Mouse (Mus musculus): ENCODE results near the gene Pitpnc1. TPM values are rescaled to one million over a fixed set of nuclear protein-coding genes. Genes with fewer than 3 reads are reported as not detected.

Gene Pitpnc1
- polyA plus RNA-seq, 1 experiment = 26.6 TPM

DNA sequence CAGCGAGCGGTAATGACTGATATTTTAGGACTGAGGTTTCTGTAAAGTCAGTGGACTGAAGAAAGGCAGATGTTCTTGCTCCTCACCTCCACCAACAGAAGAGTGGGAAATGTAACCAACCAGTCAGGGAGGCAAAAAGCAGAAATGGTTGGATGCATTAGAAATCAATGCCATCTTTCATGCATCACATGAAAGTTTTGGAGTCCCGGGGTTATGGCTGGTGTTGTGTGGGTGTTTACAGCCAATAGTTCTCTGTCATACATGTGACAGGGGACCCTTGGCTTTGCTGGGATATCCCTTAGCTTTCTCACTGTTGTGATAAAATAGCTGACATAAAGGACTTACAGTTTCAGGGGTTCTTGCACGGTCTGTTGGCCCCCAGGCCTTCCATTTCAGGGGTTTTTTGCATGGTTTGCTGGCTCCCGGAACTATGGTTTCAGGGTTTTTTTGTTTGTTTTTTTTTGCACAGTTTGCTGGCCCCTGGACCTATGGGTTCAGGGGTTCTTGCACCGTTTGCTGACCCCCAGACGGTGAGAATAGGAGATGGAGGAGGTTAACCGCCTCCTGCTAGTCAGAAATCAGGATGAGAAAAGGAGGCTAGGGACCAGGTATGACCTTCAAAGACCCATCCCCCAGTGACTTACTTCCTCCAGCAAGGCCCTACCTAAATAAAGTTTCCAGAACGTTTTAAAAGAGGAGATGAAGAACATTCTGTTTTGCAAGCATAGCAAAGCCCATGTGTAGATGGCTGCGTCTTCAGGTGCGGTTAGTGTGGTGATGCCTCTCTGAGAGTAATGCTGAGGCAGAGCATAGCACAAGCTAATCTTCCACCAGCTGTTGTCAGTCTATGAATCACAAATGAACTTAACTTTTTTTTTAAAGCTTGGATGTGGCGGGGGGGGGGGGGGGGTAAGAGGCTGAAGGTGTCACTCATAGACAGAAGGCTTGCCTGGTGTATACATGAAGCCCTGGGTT lies 27.1 kb downstream of the Pitpnc1 start:
- DNase-seq (ENCODE audit: extremely low spot score in 1 of 2, low spot score in 1 of 2) = no peak

- no peak for DNase-seq (ENCODE audit: extremely low spot score in 1 of 2, low spot score in 1 of 2)
Measured at GRCm38 (mm10) chr11:107441050-107441449, 29.4 kb downstream of the Pitpnc1 start.

DNA sequence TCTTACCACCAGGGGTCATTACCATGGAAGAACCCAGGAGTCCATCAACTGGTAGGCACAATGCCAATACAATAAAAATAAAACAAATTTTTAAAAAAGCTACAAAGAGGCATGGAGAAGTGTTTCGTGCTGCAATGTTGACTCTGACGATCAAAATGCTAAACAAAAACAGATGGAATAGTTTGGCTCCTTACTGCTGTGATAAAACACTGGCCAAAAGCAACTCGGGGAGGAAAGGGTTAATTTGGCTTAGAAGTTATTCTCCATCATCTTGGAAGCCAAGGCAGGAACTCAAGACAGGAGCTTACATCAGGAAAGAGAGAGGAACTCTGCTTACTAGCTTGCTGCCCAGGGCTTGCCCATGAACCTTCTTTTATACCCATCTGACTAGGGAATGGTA lies 32.4 kb downstream of the Pitpnc1 start:
- DNase-seq (ENCODE audit: extremely low spot score in 1 of 2, low spot score in 1 of 2) = no peak

GRCm38 (mm10) chr11:107437723-107438122 lies 32.8 kb downstream of the Pitpnc1 start:
- no peak for DNase-seq (ENCODE audit: extremely low spot score in 1 of 2, low spot score in 1 of 2)

- DNase-seq (ENCODE audit: extremely low spot score in 1 of 2, low spot score in 1 of 2) = no peak
Measured at GRCm38 (mm10) chr11:107435776-107436449, 34.6 kb downstream of the Pitpnc1 start.

- DNase-seq (ENCODE audit: extremely low spot score in 1 of 2, low spot score in 1 of 2) = no peak
Measured at GRCm38 (mm10) chr11:107431197-107431965, 39.1 kb downstream of the Pitpnc1 start.

DNA sequence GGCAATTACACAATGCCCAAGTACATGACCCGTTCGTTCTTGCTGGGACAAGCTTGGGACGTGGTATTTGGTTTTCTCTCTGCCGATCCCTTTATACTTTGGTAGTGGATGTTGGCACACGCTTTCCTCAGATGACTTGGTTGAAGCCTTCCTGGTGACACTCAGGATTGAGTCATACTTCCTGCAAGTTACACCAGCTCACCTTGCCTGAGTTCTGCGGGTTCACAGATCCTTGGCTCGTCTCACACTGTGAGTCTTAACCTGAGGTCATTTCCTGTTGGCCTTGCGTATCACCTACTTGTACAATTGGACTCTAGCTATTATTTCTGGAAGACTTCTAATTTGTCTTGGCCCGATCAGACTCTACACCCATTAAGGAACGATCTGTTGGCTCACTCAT lies 42.5 kb downstream of the Pitpnc1 start:
- DNase-seq (ENCODE audit: extremely low spot score in 1 of 2, low spot score in 1 of 2) = no peak

GRCm38 (mm10) chr11:107424176-107424575 lies 46.3 kb downstream of the Pitpnc1 start:
- peak in 1 of 2 experiments; percentile 20 for DNase-seq (ENCODE audit: extremely low spot score in 1 of 2, low spot score in 1 of 2)

- DNase-seq (ENCODE audit: extremely low spot score in 1 of 2, low spot score in 1 of 2) = peak in 1 of 2 experiments; percentile 15
Measured at GRCm38 (mm10) chr11:107422356-107422754, 48.1 kb downstream of the Pitpnc1 start.

DNA sequence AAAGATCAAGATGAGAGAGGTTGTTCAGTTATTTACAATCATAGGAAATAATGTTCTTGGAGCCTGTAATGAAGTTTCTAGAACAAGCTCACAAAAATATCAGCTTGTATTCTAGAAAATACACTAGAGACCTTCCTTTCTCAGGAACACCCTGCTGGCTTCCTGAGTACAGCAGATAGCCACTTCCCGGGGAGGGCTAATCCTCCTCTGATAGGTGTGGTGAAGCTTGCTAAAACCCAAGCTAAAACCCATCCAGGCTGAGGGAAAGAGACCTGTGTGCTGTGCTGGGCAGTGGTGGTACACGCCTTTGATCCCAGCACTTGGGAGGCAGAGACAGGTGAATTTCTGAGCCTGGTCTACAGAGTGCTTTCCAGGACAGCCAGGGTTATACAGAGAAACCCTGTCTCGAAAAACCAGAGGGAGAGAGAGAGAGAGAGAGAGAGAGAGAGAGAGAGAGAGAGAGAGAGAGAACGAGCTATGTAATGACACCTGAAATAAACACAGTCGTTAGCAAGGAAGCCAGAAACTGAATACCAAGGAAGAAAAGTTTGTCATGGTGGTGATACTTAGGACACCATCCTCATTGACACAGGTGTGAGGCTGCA lies 48.6 kb downstream of the Pitpnc1 start:
- DNase-seq (ENCODE audit: extremely low spot score in 1 of 2, low spot score in 1 of 2) = no peak

GRCm38 (mm10) chr11:107419925-107420324 lies 50.6 kb downstream of the Pitpnc1 start:
- DNase-seq (ENCODE audit: extremely low spot score in 1 of 2, low spot score in 1 of 2) = no peak

DNA sequence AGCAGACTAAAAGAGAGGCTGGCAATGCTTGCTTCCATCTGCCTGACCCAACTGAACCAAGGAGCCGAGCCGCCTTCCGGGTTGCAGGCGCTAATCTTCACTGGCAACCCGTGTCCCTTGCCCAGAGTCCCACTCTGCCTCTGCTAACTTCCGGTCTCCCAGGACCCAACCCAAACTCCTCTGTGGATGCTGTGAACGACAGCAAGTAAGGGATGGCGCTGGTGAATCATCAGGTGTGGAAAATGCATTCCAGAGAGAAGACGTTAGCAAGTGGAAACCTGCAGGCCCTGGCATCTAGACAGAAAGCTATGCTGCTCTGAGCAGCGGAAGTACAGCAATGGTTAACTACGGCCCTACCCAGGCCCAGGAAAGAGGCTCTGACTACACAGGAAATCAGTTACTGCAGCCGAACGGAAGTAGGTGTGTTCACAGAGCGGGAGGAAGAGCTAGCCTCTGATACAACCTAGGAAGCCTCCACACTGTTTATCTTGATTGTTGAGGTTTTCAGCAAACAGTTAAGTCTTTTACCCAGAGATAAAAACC lies 53.4 kb downstream of the Pitpnc1 start:
- peak in 1 of 2 experiments; percentile 19 for DNase-seq (ENCODE audit: extremely low spot score in 1 of 2, low spot score in 1 of 2)

GRCm38 (mm10) chr11:107416561-107416926 lies 54.0 kb downstream of the Pitpnc1 start:
- peak in 1 of 2 experiments; percentile 56 for DNase-seq (ENCODE audit: extremely low spot score in 1 of 2, low spot score in 1 of 2)

GRCm38 (mm10) chr11:107415901-107416560 lies 54.5 kb downstream of the Pitpnc1 start:
- DNase-seq (ENCODE audit: extremely low spot score in 1 of 2, low spot score in 1 of 2) = no peak

- DNase-seq (ENCODE audit: extremely low spot score in 1 of 2, low spot score in 1 of 2) = no peak
Measured at GRCm38 (mm10) chr11:107414996-107415747, 55.3 kb downstream of the Pitpnc1 start.

DNA sequence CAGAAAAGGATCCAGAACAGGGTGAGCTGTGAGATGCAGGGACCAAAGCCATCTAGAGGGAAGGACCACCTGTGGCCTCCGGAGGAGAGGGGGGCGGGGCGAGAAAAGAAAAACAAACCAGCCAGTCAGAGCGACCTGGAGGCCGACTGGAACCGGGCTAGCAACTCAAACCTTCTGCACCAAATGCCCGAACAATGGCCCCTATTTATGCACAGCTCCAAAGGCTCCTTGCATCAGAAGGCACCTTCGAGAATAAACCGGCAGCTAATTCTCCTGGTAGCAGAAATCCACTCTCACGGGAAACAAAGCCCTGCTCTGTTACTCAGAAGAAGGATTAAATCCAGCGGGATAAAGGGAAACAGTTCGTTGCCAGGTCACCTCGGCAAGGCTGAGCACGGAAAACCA lies 57.2 kb downstream of the Pitpnc1 start:
- peak in 1 of 2 experiments; percentile 54 for DNase-seq (ENCODE audit: extremely low spot score in 1 of 2, low spot score in 1 of 2)

DNA sequence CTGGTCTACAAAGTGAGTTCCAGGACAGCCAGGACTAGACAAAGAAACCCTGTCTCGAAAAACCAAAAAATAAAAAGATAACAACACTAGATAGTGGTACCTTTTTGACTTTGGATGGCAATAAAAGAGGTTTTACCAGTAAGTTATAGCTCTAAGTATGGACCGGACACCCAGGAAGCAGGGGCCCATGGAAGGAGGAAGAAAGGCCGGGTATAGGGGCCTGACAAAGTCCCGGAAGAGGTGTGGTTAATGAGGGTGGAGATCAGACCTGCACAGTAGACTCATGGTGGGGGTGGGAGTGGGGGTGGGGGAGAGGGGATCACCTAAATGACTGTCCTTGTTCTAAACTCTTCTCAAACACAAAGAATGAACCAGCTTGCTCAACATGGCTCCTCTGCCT lies 58.4 kb downstream of the Pitpnc1 start:
- no peak for DNase-seq (ENCODE audit: extremely low spot score in 1 of 2, low spot score in 1 of 2)

DNA sequence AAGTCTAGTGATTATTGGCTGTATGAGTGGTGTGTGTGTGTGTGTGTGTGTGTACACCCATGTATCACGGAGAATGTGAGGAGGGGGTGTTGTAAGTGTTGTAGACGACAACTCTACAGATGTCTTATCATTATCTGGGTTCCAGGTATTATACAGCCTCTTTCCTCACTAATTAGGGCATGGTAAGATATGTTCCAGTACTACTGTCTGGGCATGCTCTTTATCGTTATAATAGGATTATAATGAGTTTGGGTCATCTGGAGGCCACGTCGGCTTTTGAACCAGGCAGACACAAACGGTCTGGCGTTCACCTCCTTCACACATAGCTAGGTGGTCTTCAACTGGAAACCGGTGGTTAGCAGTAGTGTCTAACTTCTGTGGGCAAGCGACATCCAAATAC lies 58.9 kb downstream of the Pitpnc1 start:
- DNase-seq (ENCODE audit: extremely low spot score in 1 of 2, low spot score in 1 of 2) = no peak

- DNase-seq (ENCODE audit: extremely low spot score in 1 of 2, low spot score in 1 of 2) = no peak
Measured at GRCm38 (mm10) chr11:107410804-107411203, 59.7 kb downstream of the Pitpnc1 start.
